Mouse (Mus musculus) adrenal gland, postnatal 25 days (tissue): ENCODE results near the gene Cirbp. TPM values are rescaled to one million over a fixed set of nuclear protein-coding genes. Genes with fewer than 3 reads are reported as not detected.

ENCODE experiments used
- DNase-seq: peaks from one replicate; pipeline ENCODE4 v3.0.0; 2021; ENCODE audit warnings: mixed read lengths
- total RNA-seq: library from RNA; stranded (reverse); gene quantifications from 2 replicates; pipeline ENCODE4 v1.2.3, GENCODE M21; 2021

Cirbp gene
- total RNA-seq, 1 experiment from 2014 or later, result 142 TPM

DNA sequence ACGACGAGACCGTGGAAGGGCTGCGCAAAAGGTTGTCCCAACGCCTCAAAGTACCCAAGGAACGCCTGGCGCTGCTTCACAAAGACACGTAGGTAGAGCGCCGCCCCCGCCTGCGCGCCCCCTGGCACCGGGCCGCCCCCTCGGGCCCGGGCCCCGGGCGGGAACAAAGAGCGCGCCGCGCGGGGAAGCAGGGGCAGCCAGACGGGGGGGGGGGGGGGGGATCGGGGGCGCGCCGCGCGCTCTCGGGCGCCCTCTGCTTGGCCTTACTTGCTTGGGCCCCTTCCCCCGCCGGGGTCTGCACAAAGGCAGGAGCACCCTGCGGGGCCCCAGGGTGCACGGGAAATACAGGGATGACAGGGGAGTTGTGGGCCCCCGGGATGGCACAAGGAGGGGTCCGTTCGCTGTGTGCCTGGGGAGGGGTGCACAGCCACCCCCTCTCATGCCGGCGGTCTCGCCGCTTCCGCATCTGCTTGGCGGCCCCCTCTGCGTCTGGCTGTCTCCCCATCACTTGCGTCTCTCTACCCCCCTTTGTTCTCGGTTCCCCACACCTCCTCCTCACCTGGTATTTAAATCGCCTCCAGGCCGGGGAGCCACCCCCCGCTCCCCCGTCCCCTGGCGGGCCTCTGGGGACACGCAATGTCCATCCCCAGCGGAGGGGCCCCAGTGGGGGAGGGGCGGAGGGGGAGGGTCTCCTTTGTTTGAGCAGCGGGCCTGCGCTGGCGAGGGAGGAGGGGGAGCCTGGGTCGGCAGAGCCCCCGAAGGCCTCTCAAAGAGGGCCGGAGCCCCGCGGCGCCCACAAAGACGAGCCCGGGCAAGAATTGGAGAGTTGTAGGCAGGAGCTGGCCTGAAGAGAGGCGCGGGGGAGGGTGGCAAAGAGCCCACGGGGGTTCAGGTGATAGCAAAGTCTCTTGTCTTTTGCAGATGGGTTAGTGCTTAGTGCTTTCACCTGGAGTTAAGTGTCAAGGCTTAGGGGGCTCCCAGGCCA lies 15.3 kb upstream of the Cirbp start:
- DNase-seq, result peak; percentile 55

DNA sequence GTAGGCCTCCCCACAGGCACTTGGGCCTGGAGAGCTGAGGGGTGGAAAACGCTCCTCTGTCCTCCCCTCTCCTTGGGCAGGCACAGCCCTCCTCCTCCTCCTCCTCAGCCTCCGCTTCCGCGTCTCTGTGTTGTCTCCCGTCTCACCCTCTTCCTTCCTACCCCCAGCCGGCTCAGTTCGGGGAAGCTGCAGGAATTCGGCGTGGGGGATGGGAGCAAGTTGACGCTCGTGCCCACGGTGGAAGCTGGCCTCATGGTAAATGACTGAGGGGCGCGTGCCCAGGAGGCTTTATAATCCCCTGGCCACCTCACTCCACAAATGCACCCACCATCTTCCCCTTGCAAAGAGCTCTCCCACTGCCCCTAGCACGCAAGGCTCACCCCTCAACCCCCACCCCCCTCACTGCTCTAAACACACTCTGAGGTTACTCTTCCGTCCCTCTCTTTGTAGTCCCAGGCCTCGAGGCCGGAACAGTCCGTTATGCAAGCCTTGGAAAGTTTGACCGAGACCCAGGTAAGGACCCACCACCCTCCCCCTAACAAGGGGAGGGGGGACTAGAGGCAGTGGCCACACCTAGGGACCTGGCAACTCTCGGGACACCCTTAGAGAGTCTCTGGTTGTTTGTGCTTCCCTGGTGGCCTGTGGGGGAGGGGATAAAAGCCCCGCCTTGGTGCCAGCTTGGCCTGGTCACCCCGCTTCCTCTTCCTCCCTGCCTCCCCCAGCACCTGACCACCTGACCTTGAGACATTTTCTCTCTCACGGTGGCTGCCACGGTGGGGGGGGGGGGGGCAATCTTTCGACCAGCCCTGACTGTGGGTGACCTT lies 14.4 kb upstream of the Cirbp start:
- peak; percentile 70 for DNase-seq

DNA sequence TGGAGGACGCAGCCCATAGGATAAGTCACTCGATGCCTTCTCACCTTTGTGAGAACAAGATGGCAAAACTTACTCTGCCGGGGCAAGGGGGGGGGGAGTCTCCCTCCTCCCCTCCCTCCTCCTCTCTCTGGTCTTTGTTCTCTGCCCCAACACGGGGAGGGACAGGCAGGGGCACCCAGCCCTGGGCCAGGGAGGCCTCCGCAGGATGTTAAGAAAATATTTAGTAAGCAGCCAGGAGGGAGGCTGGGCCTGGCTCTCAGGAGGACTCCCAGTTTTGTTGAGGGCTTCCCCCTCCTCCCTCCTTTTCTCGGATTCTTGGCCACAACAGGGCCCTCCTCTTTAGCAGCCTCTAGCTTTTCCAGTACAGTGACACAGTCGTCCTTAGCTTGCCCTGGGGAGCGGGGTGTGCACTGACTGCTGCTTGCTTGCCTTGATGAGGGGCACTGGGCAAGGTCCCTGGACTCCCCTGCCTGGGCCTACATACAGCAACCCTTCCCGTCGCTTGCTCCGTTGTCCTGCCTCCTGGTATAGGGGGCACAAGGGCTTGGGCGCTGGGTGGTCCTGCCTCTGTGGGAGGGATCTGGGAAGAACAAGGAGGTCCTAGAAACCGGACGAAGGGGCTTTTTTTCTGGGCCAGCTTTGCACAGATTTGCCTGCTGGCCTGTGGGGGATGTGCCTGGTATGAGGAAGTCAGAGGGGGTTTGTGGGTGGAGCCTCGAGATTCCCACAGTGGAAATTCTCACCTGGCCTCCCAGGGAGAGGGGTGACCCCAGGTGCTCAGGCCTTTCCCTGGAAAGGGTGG lies 13.5 kb upstream of the Cirbp start:
- DNase-seq, result no peak

DNA sequence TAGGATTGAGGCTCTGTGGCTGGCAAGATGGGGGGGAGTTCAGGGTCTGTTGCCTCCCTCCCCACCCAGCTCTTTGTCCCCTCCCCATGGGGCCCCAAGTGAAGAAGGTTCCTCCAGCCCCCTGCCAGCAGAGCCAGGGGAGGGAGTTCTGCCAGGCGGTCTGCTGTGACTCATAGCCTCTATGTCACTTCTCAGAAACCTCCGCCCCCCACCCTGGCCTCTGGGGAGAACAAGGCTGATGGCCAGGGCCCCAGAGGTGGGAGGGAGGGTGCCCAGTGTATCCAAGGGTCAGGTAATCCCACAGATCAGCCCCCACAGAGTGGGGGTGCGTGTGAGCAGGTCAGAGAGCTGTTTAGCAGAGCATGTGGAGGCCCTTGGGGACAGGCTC lies 12.9 kb upstream of the Cirbp start:
- DNase-seq, result peak; percentile 83

DNA sequence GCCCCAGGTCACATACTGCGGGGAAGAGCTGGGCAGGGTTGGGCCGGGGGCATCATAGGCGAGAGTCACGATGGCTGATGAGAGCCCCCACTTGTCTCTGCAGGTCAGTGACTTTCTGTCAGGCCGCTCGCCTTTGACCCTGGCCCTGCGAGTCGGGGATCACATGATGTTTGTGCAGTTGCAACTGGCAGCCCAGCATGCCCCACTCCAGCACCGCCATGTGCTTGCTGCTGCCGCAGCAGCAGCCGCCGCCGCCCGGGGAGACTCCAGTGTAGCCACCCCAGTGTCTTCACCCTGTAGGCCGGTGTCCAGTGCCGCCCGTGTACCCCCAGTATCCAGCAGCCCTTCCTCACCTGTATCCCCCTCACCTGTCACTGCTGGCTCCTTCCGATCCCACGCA lies 12.1 kb upstream of the Cirbp start:
- no peak for DNase-seq

DNA sequence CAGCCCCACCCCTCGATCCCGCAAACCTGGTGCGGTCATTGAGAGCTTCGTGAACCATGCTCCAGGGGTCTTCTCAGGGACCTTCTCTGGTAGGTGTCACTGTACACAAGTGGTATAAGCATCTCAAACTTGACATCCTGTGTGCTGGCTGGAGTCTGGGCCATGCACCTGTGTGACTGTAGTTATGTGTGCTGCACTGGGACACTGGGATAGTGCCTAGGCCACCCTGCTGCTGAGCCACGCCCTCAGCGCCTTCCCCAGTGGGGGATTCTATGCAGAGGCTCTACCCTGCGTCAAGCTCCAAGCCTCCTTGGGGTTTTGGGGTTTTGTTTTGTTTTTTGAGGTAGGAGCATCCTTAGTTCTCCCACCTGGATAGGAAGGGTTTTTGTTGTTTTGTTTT lies 11.4 kb upstream of the Cirbp start:
- DNase-seq, result no peak

DNA sequence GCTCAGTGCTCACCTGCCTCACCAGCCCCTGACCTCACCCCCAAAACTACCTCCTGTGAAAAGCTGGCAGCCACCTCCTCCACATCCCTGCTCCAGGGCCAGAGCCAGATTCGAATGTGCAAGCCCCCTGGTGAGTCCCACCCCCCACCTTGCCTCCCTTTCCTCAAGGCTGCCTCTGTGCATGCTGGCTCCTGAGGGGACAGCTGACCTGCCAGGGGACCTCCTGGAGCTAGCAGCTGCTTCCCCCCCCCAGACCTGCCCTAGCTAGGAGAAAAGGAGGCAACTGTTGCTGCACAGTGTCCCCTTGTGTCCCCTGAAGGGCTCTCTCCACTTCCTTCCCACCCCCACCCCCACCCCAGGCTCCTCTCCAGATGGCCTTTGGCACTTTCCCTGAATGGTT lies 10.5 kb upstream of the Cirbp start:
- DNase-seq, result no peak

DNA sequence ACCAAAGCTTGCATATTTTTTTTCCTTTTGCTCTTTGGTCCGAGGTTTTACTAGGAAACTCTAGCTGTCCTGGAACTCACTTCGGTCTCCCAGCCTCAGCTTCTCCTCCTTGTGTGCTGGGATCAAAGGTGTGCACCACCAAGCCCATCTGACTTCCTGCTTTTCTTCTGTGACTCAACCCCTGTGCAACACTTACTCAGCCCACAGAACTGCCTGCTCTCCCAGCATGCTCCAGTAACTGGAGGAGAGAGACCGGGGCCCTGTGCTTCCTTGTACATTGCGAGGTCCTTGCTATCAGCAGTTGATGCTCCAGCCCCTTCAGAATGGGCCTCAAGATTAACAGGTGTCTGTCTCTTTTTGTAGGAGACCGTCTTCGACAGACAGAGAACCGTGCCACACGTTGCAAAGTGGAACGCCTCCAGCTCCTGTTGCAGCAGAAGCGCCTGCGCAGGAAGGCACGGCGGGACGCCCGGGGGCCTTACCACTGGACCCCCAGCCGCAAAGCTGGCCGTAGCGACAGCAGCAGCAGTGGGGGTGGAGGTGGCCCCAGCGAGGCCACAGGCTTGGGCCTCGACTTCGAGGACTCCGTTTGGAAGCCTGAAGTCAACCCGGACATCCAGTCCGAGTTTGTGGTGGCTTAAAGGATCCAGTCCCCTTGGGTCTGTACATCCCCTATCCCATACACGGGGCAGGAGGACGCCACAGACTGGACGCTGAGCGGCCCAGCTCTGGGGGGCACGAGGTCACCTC lies 9.6 kb upstream of the Cirbp start:
- no peak for DNase-seq

DNA sequence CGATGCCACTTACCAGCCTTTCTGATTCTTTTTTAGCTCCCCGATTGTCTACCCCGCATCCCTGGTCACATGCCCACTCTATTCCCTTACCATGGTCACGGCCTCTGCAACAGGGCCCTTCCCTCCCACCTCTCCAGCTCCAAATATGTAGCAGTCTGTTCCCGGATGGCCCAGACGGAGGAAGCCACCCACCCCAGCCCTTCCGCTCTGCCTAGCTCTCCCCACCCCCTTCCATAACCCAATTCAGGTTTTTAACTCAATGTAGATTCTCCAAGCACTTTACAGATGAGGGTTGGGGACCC lies 9.1 kb upstream of the Cirbp start:
- DNase-seq, result peak; percentile 17

DNA sequence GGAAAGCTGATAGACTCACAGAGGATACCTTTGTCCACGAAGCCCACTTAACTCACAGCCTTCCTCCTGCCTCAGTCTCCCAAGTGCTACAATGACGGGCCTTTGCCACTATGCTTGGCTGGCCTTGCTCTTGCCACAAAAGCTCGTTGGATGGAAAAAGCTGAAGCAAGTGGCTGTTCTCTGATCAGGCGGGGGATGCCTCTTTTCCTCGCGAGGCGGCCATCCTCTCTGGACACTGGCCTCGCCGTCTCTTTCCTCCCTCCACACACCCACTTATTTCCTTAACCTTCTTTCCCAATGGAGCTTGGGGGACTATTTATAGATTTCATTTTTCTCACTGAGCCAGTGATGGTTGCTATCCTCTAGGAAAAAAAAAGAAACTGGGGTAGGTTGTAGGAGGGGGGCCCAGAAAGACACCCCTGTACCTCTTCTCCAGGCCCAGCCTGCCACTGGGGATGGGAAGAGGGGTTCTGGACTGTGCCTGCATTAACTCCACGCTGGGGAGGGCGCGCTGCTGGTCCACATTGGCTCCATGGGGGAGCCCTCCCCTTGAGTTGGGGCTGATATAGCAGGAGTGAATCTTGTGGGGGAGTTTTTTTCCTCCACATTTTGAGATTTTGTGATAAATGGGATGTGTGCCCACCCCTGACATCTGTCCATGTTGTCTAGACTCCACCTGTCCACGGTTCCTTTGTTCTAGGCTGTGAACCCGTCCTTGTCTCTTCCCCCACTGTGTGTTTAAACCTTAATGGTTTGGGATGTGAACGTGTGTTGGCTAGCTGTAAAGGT lies 8.4 kb upstream of the Cirbp start:
- no peak for DNase-seq

DNA sequence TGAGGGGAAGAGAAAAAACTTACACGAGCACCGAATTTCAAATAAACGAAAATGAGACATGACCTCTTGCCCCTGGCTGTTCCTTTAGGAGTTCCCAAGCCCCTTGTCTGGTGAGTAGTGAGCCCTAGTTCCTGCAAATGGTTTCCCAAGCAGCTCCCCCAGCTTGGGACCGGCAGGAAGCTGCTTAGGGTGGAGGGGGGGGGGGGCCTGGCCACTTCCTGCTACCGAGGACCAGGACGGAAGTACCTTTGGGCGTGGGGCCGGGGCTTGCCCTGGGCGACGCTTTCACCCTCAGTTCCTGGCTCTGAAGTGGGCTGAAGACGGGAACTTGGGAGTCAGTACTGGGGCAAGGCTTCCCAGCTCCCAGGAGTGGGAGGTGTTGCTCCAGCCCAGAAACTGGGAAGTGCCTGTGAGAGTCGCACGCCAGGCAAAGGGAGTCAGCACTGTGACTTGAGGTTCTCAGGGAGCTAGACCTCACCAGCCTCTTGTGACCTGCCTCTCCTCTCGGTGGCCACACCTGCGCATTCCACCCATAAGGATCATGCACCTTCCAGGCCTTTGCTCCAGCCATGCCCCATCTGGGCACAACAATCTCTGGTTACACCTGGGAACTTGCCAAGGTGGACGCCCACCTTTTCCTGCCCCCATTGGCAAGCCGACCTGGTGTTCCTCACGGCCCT lies 7.3 kb upstream of the Cirbp start:
- DNase-seq, result peak; percentile 58

DNA sequence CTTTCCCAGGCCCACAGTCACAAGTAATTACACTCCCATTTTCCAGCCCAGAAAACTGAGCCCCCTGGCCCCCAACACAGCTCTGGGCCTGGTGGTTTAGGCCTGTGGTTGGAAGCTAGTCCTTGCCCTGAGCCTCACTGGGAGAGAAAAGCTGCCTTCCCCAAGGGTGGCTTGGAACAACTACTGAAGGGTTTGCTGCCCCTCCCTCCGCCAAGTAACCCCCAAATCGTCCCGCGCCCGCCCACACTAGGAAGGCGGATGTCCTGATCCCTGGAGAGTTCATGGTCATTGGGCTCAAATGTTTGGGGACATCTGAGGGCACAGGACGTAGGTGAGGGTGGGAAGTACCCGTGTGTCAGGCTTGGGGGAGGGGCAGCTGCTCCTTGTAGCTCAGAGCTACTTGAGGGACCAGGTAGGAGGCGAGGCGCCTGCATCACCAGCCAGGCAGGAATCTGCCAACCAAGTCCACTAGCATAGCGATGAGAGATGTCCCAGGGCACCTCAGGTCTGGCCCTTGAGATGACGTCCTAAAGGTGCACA lies 6.7 kb upstream of the Cirbp start:
- peak; percentile 51 for DNase-seq

DNA sequence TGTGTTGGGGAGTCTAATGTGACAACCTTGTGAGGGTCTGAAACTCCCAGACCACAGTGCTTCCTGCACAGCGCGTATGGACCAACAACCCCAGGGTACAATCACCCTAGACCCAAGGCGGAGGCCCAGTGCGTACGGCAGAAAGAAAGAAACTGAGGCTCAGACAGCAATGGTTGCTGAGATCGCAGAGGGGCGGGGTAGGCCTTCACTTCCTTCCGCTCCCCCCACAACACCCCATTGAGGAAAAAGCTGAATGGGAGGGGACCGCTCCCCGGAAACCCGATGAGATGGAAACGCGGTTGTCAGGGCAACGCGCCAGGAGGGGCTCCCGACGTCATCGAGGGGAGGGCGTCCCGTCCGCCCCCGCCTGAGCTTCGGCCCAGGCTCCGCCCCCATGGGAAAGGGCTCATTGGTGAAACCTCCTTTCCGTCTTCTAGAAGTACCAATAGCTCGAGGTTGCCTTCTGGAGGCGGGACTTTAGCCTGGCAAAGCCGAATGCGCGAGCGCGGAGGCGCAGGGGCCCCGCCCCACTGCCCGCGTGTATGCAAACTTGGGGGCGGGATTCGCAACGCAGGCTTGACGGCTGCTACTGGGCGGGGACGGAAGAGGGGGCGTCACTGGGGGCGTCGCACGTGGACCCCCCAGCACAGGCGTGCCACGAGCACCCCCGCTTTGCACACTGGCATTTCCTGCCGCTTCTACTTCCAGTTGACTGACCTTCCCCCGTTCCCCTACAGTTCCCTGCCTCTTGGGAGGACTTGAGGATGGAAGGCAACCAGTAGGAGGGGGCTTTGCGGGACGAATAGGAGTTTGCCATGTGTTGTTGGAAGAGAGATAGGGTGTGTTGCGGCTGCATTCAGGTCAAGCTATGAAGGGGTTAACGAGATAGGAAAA lies 6.0 kb upstream of the Cirbp start:
- peak; percentile 99 for DNase-seq

DNA sequence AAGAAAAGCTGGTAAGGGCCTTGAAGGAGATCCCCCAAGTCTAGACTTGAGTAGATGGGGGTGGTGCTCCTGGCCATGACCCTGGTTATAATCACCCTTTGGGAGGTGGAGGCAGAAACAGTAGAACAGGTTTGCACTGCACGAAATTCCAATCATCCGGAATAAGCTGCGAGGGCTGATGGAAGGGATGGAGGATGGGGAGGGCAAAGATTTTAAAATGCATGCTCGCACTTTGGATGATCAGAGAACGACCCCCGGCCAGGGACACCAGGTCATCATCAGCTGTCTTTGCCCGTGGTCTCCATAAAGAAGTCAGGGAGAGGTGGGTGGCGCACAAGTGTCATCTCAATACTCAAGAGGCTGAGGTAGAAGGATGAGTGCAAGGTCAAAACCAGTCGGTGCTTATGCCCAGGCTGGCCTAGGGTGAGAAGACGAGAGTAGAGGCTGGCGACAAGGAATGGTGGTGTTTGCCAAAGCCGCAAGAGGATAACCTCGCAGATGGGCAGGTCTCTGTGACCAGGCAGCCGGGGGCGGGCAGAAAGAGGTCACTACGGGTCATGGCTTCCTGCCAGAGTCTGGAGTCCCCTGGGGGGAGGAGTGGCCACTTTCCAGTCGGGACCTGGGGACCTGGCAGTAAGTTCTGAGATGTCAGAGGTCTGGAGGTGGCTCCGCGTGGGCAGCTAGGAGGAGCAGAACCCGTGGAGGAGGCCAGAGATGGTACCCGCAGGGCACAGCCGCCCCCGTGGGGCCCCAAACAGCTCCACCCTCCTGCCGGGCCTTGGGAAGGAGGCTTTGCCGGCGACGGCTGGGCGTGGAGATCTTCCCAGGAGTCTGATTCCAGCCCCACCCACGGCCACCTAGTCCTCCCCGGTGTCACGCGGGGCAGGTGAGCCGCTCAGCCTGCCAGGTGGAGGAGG lies 5.1 kb upstream of the Cirbp start:
- peak; percentile 87 for DNase-seq

DNA sequence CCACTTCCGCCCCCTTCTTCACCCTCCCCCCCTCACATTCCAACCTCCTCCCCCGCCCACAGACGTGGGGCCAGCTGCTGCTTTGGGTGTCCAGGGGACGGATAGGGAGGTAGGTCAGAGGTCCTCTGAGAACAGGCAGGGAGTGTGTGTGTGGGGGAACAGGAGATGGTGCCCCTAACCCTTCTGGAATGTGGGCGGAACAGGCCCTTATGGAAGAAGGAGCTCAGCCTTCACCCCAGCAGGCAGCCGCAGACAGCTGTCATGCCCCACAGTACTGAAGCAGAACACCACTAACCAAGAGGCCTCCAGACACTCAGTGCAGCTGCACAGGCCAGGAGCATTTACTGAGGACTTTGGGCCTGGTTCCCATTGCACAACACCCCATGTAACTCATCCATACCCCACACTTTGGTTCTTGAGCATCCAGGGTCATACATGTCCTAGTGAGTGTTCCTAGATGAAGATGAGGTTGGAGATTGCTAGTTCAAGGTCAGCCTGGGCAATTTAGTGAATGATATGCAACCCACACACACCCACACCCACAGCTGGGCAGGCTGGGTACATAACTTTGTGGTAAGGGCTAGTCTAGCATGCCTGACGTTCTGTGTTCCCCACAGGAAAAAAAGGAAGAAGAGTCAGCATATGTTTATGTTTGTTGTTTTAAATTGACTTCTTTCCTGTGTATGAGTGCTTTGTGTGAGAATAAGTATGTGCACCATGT lies 4.1 kb upstream of the Cirbp start:
- no peak for DNase-seq

DNA sequence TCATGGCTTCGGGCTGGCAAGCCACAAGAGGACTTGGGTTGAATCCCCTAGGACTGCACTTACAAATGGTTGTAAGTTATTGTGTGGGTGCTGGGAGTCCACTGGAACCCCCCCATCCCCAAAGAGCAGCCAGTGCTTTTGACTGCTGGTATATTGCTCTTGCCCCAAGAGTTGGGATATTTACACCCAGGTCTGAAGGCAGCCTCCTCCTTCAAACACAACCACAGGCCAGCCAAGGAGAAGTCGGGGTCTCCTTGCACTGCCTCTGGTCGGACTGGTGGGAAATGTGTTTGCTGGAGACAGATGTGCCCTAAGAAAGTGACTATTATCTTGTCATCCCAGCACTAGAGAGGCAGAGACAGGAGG lies 3.6 kb upstream of the Cirbp start:
- DNase-seq, result no peak

DNA sequence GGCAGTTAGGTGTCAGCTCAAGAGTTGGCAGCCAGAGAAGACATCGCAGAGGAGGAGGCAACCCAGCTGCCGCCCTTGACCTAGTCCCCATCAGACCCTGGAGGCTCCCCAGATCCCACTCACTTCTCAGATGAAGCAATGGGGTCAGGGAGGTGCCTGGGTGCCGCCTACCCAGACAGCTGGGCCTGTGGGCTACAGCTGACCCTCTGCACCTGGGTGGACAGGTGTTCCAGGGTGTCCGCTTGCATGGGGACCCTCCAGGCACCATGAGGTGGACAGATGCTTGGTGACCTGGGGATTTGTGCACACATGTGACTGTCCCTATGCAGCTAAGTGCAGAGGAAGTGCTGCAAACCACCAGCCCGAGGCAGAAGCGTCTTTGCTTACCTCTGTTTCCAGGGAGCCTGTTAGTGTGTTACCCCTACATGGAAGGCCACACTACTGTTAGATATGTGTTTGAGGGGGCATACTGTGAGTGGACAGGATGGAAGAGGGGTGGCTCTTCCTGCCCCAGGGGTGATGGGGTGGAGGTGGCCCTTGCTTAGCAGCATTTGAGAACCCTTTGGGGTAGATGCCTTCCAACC lies 3.0 kb upstream of the Cirbp start:
- DNase-seq, result no peak
